In genomic region chrX:8211490-8212207, GRCm38 (mm10) we compare ENCODE assay signal across 28 mouse cellular contexts. TPM values are rescaled to one million over a fixed set of nuclear protein-coding genes. Genes with fewer than 3 reads are reported as not detected.
"Had no signal": no experiment of that assay in that cellular context is flagged by ENCODE, and none has a peak within 500 bp of the region (broad histone marks: within the 10 kb centered on the region; RNA-seq: fewer than 3 reads in every experiment).

No protein-coding gene starts in this region.

- ATAC-seq: hindbrain, embryonic 16.5 days; inflammation-experienced regulatory T-cells, adult 6 months; intestine, embryonic 15.5 days; intestine, postnatal 0 days had no signal

- H3K27ac ChIP-seq: gastrocnemius, adult 2 months; heart, adult 2 months; heart, embryonic 13.5 days; heart, embryonic 15.5 days; hindbrain, embryonic 10.5 days; hindbrain, embryonic 12.5 days; hindbrain, embryonic 14.5 days; intestine, embryonic 15.5 days; layer of hippocampus, adult 2 months; left cerebral cortex, adult 2 months; limb, embryonic 10.5 days; limb, embryonic 12.5 days; liver, embryonic 13.5 days had no signal

- H3K36me3 ChIP-seq: heart, embryonic 13.5 days; heart, embryonic 15.5 days; hindbrain, embryonic 10.5 days; hindbrain, embryonic 12.5 days; intestine, embryonic 15.5 days; limb, embryonic 10.5 days; limb, embryonic 12.5 days; liver, embryonic 13.5 days had no signal

- H3K4me3 ChIP-seq: gastrocnemius, adult 2 months; heart, adult 2 months; heart, embryonic 13.5 days; heart, embryonic 15.5 days; hindbrain, embryonic 10.5 days; hindbrain, embryonic 12.5 days; intestine, embryonic 15.5 days; layer of hippocampus, adult 2 months; left cerebral cortex, adult 2 months; limb, embryonic 10.5 days; limb, embryonic 12.5 days; liver, embryonic 13.5 days had no signal

- H3K9ac ChIP-seq: heart, embryonic 13.5 days; heart, embryonic 15.5 days; hindbrain, embryonic 12.5 days; hindbrain, embryonic 14.5 days; intestine, embryonic 15.5 days; limb, embryonic 12.5 days; liver, embryonic 13.5 days had no signal

- H3K4me1 ChIP-seq: heart, embryonic 13.5 days; heart, embryonic 15.5 days; hindbrain, embryonic 10.5 days; hindbrain, embryonic 12.5 days; intestine, embryonic 15.5 days; limb, embryonic 10.5 days; limb, embryonic 12.5 days had no signal

- H3K27me3 ChIP-seq: heart, embryonic 15.5 days; hindbrain, embryonic 12.5 days; intestine, embryonic 15.5 days; limb, embryonic 12.5 days had no signal

- H3K9me3 ChIP-seq: heart, embryonic 13.5 days; heart, embryonic 15.5 days; hindbrain, embryonic 10.5 days; hindbrain, embryonic 12.5 days; intestine, embryonic 15.5 days; limb, embryonic 10.5 days; limb, embryonic 12.5 days; liver, embryonic 13.5 days had no signal

- DNase-seq: gastrocnemius, adult 2 months; gastrocnemius, postnatal 10 days; gastrocnemius, postnatal 25 days; heart, adult 2 months; heart, postnatal 14 days; heart, postnatal 4 days; kidney, adult 18-20 months; kidney, adult 8-10 months; kidney, postnatal 10 days; kidney, postnatal 25 days; kidney, postnatal 4 days; liver; liver, embryonic 13.5 days had no signal

- H3K4me2 ChIP-seq: heart, embryonic 11.5 days; heart, embryonic 13.5 days; heart, embryonic 15.5 days; hindbrain, embryonic 12.5 days; hindbrain, embryonic 14.5 days; intestine, embryonic 15.5 days; limb, embryonic 12.5 days; liver, embryonic 13.5 days had no signal

RNA-seq across cellular contexts. Expression of gene Porcn, which starts 5.3 kb away (rescaled TPM):
- total RNA-seq: granulocyte monocyte progenitor cell, adult 5-6 weeks had no signal

RNA-seq across cellular contexts. Expression of gene Slc38a5, which starts 59.3 kb away (rescaled TPM):
- total RNA-seq: gastrocnemius, adult 2 months; gastrocnemius, postnatal 25 days had no signal
- polyA plus RNA-seq: inflammation-experienced regulatory T-cells, adult 6 months had no signal
